In genomic region chr14:33216343-33217208, GRCm38 (mm10) we compare ENCODE assay signal across 19 mouse cellular contexts. TPM values are rescaled to one million over a fixed set of nuclear protein-coding genes. Genes with fewer than 3 reads are reported as not detected.
DNase-seq lines count a peak whose midpoint lies in the region; ATAC-seq and TF ChIP-seq lines count a peak whose summit lies in the region.
"Had no signal": no experiment of that assay in that cellular context is flagged by ENCODE, and none has a peak within 500 bp of the region (broad histone marks: within the 10 kb centered on the region; RNA-seq: fewer than 3 reads in every experiment).

No protein-coding gene starts in this region.

- intact Hi-C loops in gastrocnemius, adult 2 months (cut with DNase I) = no loop called here
- intact Hi-C loops in gastrocnemius, postnatal 14 days (cut with DNase I; ENCODE audit: low total_unique reads) = no loop called here

- peak overlapping the region; percentile 0 for H3K4me3 ChIP-seq in gastrocnemius, adult 2 months
- no peak overlapping the region for H3K4me3 ChIP-seq in liver, adult 2 months (ENCODE audit: insufficient read depth, low read depth, low read length)
- H3K4me3 ChIP-seq in liver, embryonic 11.5 days (ENCODE audit: low read depth, low read length) = no peak overlapping the region
- H3K4me3 ChIP-seq: heart, embryonic 13.5 days; intestine, embryonic 15.5 days; liver, embryonic 15.5 days; neural tube, embryonic 12.5 days had no signal

- H3K4me1 ChIP-seq in liver, adult 2 months (ENCODE audit: control insufficient read depth, insufficient read depth, low read length) = no peaks in the 10 kb centered on the region
- H3K4me1 ChIP-seq in liver, embryonic 11.5 days (replicated peaks; ENCODE audit: control insufficient read depth, insufficient read depth, low read length) = peaks cover 10% of the 10 kb centered on the region

- H3K36me3 ChIP-seq in liver, adult 2 months (ENCODE audit: control insufficient read depth, insufficient read depth, low read length) = no peaks in the 10 kb centered on the region
- H3K36me3 ChIP-seq in liver, embryonic 11.5 days (ENCODE audit: control insufficient read depth, insufficient read depth, low read length) = no peaks in the 10 kb centered on the region
- H3K36me3 ChIP-seq: heart, embryonic 13.5 days; intestine, embryonic 15.5 days; liver, embryonic 15.5 days; neural tube, embryonic 12.5 days had no signal

- H3K79me2 ChIP-seq in liver, adult 2 months (ENCODE audit: control insufficient read depth, insufficient read depth, low read length) = no peaks in the 10 kb centered on the region

- H3K27ac ChIP-seq in gastrocnemius, adult 2 months = no peak overlapping the region
- no peak overlapping the region for H3K27ac ChIP-seq in liver, adult 2 months (replicated peaks; ENCODE audit: insufficient read depth, low read depth, low read length)
- H3K27ac ChIP-seq in liver, embryonic 11.5 days (ENCODE audit: low read depth, low read length) = no peak overlapping the region
- H3K27ac ChIP-seq: heart, embryonic 13.5 days; intestine, embryonic 15.5 days; liver, embryonic 15.5 days; neural tube, embryonic 12.5 days had no signal

- ATAC-seq in liver, embryonic 11.5 days (replicated peaks; ENCODE audit: low FRiP score) = no peak
- ATAC-seq in monocyte, adult 5-6 weeks (replicated peaks; ENCODE audit: insufficient number of reproducible peaks, low FRiP score, low TSS enrichment, poor library complexity, severe bottlenecking) = peak; percentile 26
- ATAC-seq: activated CD4-positive, CD25-positive, alpha-beta regulatory T cell, adult 4 months; intestine, embryonic 15.5 days; midbrain, embryonic 16.5 days had no signal

- no peaks in the 10 kb centered on the region for H3K27me3 ChIP-seq in liver, adult 2 months (ENCODE audit: control insufficient read depth, insufficient read depth, low read length)
- H3K27me3 ChIP-seq in liver, embryonic 11.5 days (replicated peaks; ENCODE audit: control insufficient read depth, insufficient read depth, low read length) = 0 out of 2 replicates have a peak, but pooled peaks cover 3% of the 10 kb centered on the region

- no peak for TF ChIP-seq POLR2A in liver, adult 2 months (IDR thresholded peaks at IDR 0.05; ENCODE audit: extremely low read depth, insufficient read depth, low read length)

- H3K9me3 ChIP-seq in liver, embryonic 11.5 days (ENCODE audit: control insufficient read depth, low read length) = no peaks in the 10 kb centered on the region
- H3K9me3 ChIP-seq: heart, embryonic 13.5 days; intestine, embryonic 15.5 days; liver, embryonic 15.5 days; neural tube, embryonic 12.5 days had no signal

- no peak overlapping the region for H3K9ac ChIP-seq in liver, adult 2 months (ENCODE audit: low read depth, low read length)
- no peak overlapping the region for H3K9ac ChIP-seq in liver, embryonic 11.5 days (ENCODE audit: low read depth, low read length)
- H3K9ac ChIP-seq: heart, embryonic 13.5 days; intestine, embryonic 15.5 days; liver, embryonic 15.5 days; neural tube, embryonic 12.5 days had no signal

- TF ChIP-seq CTCF in gastrocnemius, adult 2 months (IDR thresholded peaks at IDR 0.05) = no peak
- TF ChIP-seq CTCF in liver, adult 2 months (IDR thresholded peaks at IDR 0.05; ENCODE audit: low read depth, low read length) = no peak

- no peak overlapping the region for H3K4me2 ChIP-seq in liver, embryonic 11.5 days
- H3K4me2 ChIP-seq: heart, embryonic 13.5 days; intestine, embryonic 15.5 days; liver, embryonic 15.5 days; neural tube, embryonic 12.5 days had no signal

- no peak for DNase-seq in gastrocnemius, adult 2 months
- DNase-seq in gastrocnemius, postnatal 14 days = no peak
- DNase-seq in liver, adult 2 months (ENCODE audit: extremely low read depth, low read depth, low spot score) = peak; percentile 19
- DNase-seq in liver, embryonic 11.5 days (ENCODE audit: low spot score) = no peak
- DNase-seq in brain, adult 2 months (ENCODE audit: low read depth, low spot score) = peak; percentile 76
- DNase-seq in adrenal gland, adult 8-10 months = no peak
- no peak for DNase-seq in adipocyte (ENCODE audit: low spot score)
- DNase-seq: cerebellum, postnatal 14 days; gastrocnemius, postnatal 25 days; kidney, postnatal 4 days; thymus, adult 18-20 months had no signal

- 81% methylated on average over 19 of the region's 19 CpGs for WGBS in liver, adult 2 months
- 74% methylated on average over 19 of the region's 19 CpGs for WGBS in liver, embryonic 11.5 days

RNA-seq across cellular contexts. Expression of gene Arhgap22, which starts 2.8 kb away (rescaled TPM):
- total RNA-seq in gastrocnemius, adult 2 months (2021) = 1 to 10 TPM in 1 of 2 experiments, under 1 TPM in 1; 0.97 to 1.2 TPM
- 1 to 10 TPM in 1 of 2 experiments, under 1 TPM in 1; 0.86 to 2.1 TPM for total RNA-seq in gastrocnemius, postnatal 14 days (2021)
- 0.09 and 0.20 TPM in 2 replicates for total RNA-seq in liver, adult 2 months (2014; rRNA removed)
- polyA plus RNA-seq in liver, adult 2 months (2012; rRNA removed) = 0.27 and 0.57 TPM in 2 replicates
- polyA plus RNA-seq in liver, embryonic 11.5 days (2014; fragmentation: Nextera tagmentation; extraction: Ambion mirVana) = 8.5 and 14.0 TPM in 2 replicates
- 1.6 TPM in 1 of 3 replicates, not detected in the others for total RNA-seq in monocyte, adult 5-6 weeks (2017)
- 10 to 100 TPM in 3 of 4 experiments, 1 to 10 TPM in 1; 4.8 to 18.8 (median 14.4) TPM for total RNA-seq in adrenal gland, adult 8-10 months (2022)
- total RNA-seq: hematopoietic stem cell, adult 5-6 weeks had no signal

RNA-seq across cellular contexts. Expression of gene Wdfy4, which starts 31.3 kb away (rescaled TPM):
- under 1 TPM; 0.41 to 0.42 TPM for total RNA-seq in gastrocnemius, adult 2 months (2021)
- total RNA-seq in gastrocnemius, postnatal 14 days (2021) = 1 to 10 TPM; 1.0 to 2.1 TPM
- 3.0 and 5.8 TPM in 2 replicates for total RNA-seq in liver, adult 2 months (2014; rRNA removed)
- 0.52 and 2.1 TPM in 2 replicates for polyA plus RNA-seq in liver, adult 2 months (2012; rRNA removed)
- polyA plus RNA-seq in liver, embryonic 11.5 days (2014; fragmentation: Nextera tagmentation; extraction: Ambion mirVana) = 1.6 and 1.9 TPM in 2 replicates
- total RNA-seq in monocyte, adult 5-6 weeks (2017) = 61.0 to 91.5 TPM (median 84.2 TPM) in 3 replicates
- total RNA-seq in adrenal gland, adult 8-10 months (2022) = 1 to 10 TPM; 2.9 to 8.1 (median 4.9) TPM

Comparison
In these comparisons a context has a peak if more than half of its experiments do, and no peak if none do; other contexts are left out.
1. DNase-seq: peak in liver, adult 2 months (single experiment) and brain, adult 2 months (single experiment); none in gastrocnemius, adult 2 months (single experiment), gastrocnemius, postnatal 14 days (single experiment), liver, embryonic 11.5 days (single experiment), adrenal gland, adult 8-10 months (single experiment) and adipocyte (single experiment).